Mouse (Mus musculus): ENCODE data around the gene Acbd6. TPM values are rescaled to one million over a fixed set of nuclear protein-coding genes. Genes with fewer than 3 reads are reported as not detected.

The Acbd6 gene
- total RNA-seq, 2 experiments from 2014 or later: 107 to 110 TPM

Other genes starting within 250 kb of the Acbd6 start
- gene Xpr1, start 140.7 kb upstream of the Acbd6 start, total RNA-seq (2021): 100 to 1,000 TPM; 120 to 124 TPM
- gene Lhx4, start 193.6 kb downstream of the Acbd6 start, total RNA-seq (2021): under 1 TPM in 1 of 2 experiments, not detected in 1; 0.06 TPM

Measured in left cerebral cortex, postnatal 10 days (tissue).